Mouse (Mus musculus): ENCODE data around the gene Abcc6. TPM values are rescaled to one million over a fixed set of nuclear protein-coding genes. Genes with fewer than 3 reads are reported as not detected.

The Abcc6 gene
- polyA plus RNA-seq, 1 experiment = 25.5 TPM

- TF ChIP-seq CTCF (IDR thresholded peaks at IDR 0.05; ENCODE audit: extremely low read depth, insufficient read length, insufficient replicate concordance, low read depth, low read length) (no peak), POLR2A (IDR thresholded peaks at IDR 0.05; ENCODE audit: low read depth, low read length) (peak; percentile 71)
- Histone ChIP-seq H3K27ac (ENCODE audit: insufficient read depth, low read depth, low read length) (peak within 1 kb of the TSS; percentile 84), H3K4me1 (ENCODE audit: control insufficient read depth, insufficient read depth, insufficient read length, low read length) (peaks cover 23% of the 10 kb centered on the region), H3K36me3 (ENCODE audit: control insufficient read depth, insufficient read depth, low read length) (no peaks in the 10 kb centered on the region), H3K27me3 (ENCODE audit: control insufficient read depth, insufficient read depth, low read length) (no peaks in the 10 kb centered on the region), H3K4me3 (ENCODE audit: low read depth, low read length) (peak within 1 kb of the TSS; percentile 61)
- 7% methylated on average over 24 of the region's 24 CpGs for WGBS
These were observed 106.2 kb downstream of the Abcc6 start, which contains the start of gene Ccdc114 for GRCm38 (mm10) chr7:45923762-45924428. TSS of gene Ccdc114 (plus strand) at chr7:45924072.

GRCm38 (mm10) chr7:45922928-45923761 is 107.0 kb downstream of the Abcc6 start:
- H3K4me3 ChIP-seq (ENCODE audit: low read depth, low read length) = peak overlapping the region; percentile 61
- no peaks in the 10 kb centered on the region for H3K27me3 ChIP-seq (ENCODE audit: control insufficient read depth, insufficient read depth, low read length)
- under 1% methylated on average over 37 of the region's 37 CpGs for WGBS
- peaks cover 24% of the 10 kb centered on the region for H3K4me1 ChIP-seq (ENCODE audit: control insufficient read depth, insufficient read depth, insufficient read length, low read length)
- no peaks in the 10 kb centered on the region for H3K36me3 ChIP-seq (ENCODE audit: control insufficient read depth, insufficient read depth, low read length)
- H3K27ac ChIP-seq (ENCODE audit: insufficient read depth, low read depth, low read length) = peak overlapping the region; percentile 84
- TF ChIP-seq CTCF (IDR thresholded peaks at IDR 0.05; ENCODE audit: extremely low read depth, insufficient read length, insufficient replicate concordance, low read depth, low read length) (no peak), POLR2A (IDR thresholded peaks at IDR 0.05; ENCODE audit: low read depth, low read length) (peak; percentile 96)

GRCm38 (mm10) chr7:45921950-45922600 is 108.0 kb downstream of the Abcc6 start:
- WGBS = 80% methylated on average over 12 of the region's 12 CpGs
- H3K36me3 ChIP-seq (ENCODE audit: control insufficient read depth, insufficient read depth, low read length) = no peaks in the 10 kb centered on the region
- no peak for TF ChIP-seq CTCF (IDR thresholded peaks at IDR 0.05; ENCODE audit: extremely low read depth, insufficient read length, insufficient replicate concordance, low read depth, low read length)
- TF ChIP-seq POLR2A (IDR thresholded peaks at IDR 0.05; ENCODE audit: low read depth, low read length) = no peak
- peaks cover 33% of the 10 kb centered on the region for H3K4me1 ChIP-seq (ENCODE audit: control insufficient read depth, insufficient read depth, insufficient read length, low read length)
- no peaks in the 10 kb centered on the region for H3K27me3 ChIP-seq (ENCODE audit: control insufficient read depth, insufficient read depth, low read length)
- H3K27ac ChIP-seq (ENCODE audit: insufficient read depth, low read depth, low read length) = peak overlapping the region; percentile 59
- H3K4me3 ChIP-seq (ENCODE audit: low read depth, low read length) = no peak overlapping the region

GRCm38 (mm10) chr7:45921242-45921621 is 108.9 kb downstream of the Abcc6 start, which contains the start of gene Emp3:
TSS of gene Emp3 (minus strand) at chr7:45921404.
- Histone ChIP-seq H3K36me3 (ENCODE audit: control insufficient read depth, insufficient read depth, low read length) (no peaks in the 10 kb centered on the region), H3K4me1 (ENCODE audit: control insufficient read depth, insufficient read depth, insufficient read length, low read length) (peaks cover 38% of the 10 kb centered on the region), H3K27ac (ENCODE audit: insufficient read depth, low read depth, low read length) (peak within 1 kb of the TSS; percentile 59), H3K4me3 (ENCODE audit: low read depth, low read length) (peak within 1 kb of the TSS; percentile 59), H3K27me3 (ENCODE audit: control insufficient read depth, insufficient read depth, low read length) (no peaks in the 10 kb centered on the region)
- TF ChIP-seq POLR2A (IDR thresholded peaks at IDR 0.05; ENCODE audit: low read depth, low read length) (no peak), CTCF (IDR thresholded peaks at IDR 0.05; ENCODE audit: extremely low read depth, insufficient read length, insufficient replicate concordance, low read depth, low read length) (no peak)
- 20% methylated on average over 9 of the region's 9 CpGs for WGBS

- TF ChIP-seq CTCF (IDR thresholded peaks at IDR 0.05; ENCODE audit: extremely low read depth, insufficient read length, insufficient replicate concordance, low read depth, low read length) (no peak), POLR2A (IDR thresholded peaks at IDR 0.05; ENCODE audit: low read depth, low read length) (no peak)
- Histone ChIP-seq H3K4me1 (ENCODE audit: control insufficient read depth, insufficient read depth, insufficient read length, low read length) (peaks cover 43% of the 10 kb centered on the region), H3K27ac (ENCODE audit: insufficient read depth, low read depth, low read length) (peak overlapping the region; percentile 57), H3K27me3 (ENCODE audit: control insufficient read depth, insufficient read depth, low read length) (no peaks in the 10 kb centered on the region), H3K36me3 (ENCODE audit: control insufficient read depth, insufficient read depth, low read length) (no peaks in the 10 kb centered on the region), H3K4me3 (ENCODE audit: low read depth, low read length) (peak overlapping the region; percentile 59)
- 42% methylated on average over 9 of the region's 9 CpGs for WGBS
These were observed 109.4 kb downstream of the Abcc6 start for GRCm38 (mm10) chr7:45920583-45921241.

GRCm38 (mm10) chr7:45919761-45920160 is 110.3 kb downstream of the Abcc6 start:
- Histone ChIP-seq H3K36me3 (ENCODE audit: control insufficient read depth, insufficient read depth, low read length) (no peaks in the 10 kb centered on the region), H3K4me3 (ENCODE audit: low read depth, low read length) (peak overlapping the region; percentile 59), H3K27me3 (ENCODE audit: control insufficient read depth, insufficient read depth, low read length) (no peaks in the 10 kb centered on the region), H3K27ac (ENCODE audit: insufficient read depth, low read depth, low read length) (peak overlapping the region; percentile 2; the same call in 1 of the 2 replicates), H3K4me1 (ENCODE audit: control insufficient read depth, insufficient read depth, insufficient read length, low read length) (peaks cover 43% of the 10 kb centered on the region)
- WGBS = 76% methylated on average over 4 of the region's 4 CpGs
- TF ChIP-seq POLR2A (IDR thresholded peaks at IDR 0.05; ENCODE audit: low read depth, low read length) (no peak), CTCF (IDR thresholded peaks at IDR 0.05; ENCODE audit: extremely low read depth, insufficient read length, insufficient replicate concordance, low read depth, low read length) (no peak)
